Mouse (Mus musculus) olfactory bulb, adult 2 months (tissue): ENCODE measurements around the gene Gm10643. TPM values are rescaled to one million over a fixed set of nuclear protein-coding genes. Genes with fewer than 3 reads are reported as not detected.

ENCODE experiments used
- H3K27ac ChIP-seq: fragments of 200-500 bp; 2 replicates; pipeline ENCODE4 v1.5.1; 2012; ENCODE audit warnings: low read depth, low read length; ENCODE audit not compliant: insufficient read depth
- H3K4me1 ChIP-seq: fragments of 200-500 bp; 2 replicates; pipeline ENCODE4 v1.6.1; 2012; ENCODE audit warnings: low read length; ENCODE audit not compliant: control insufficient read depth, insufficient read depth
- H3K4me3 ChIP-seq: fragments of 200-500 bp; 2 replicates; pipeline ENCODE4 v1.5.1; 2012; ENCODE audit warnings: mild to moderate bottlenecking, low read depth, low read length, moderate library complexity; ENCODE audit not compliant: insufficient read depth
- CTCF ChIP-seq: fragments of 200-500 bp; IDR thresholded peaks from 2 replicates; pipeline ENCODE4 v1.5.1; 2012; ENCODE audit warnings: low read depth, mild to moderate bottlenecking, low read length, moderate library complexity; ENCODE audit not compliant: insufficient read depth
- POLR2A ChIP-seq: fragments of 200-500 bp; IDR thresholded peaks from 2 replicates; pipeline ENCODE4 v1.6.1; 2012; ENCODE audit warnings: mild to moderate bottlenecking, low read depth, low read length, moderate library complexity; ENCODE audit not compliant: insufficient read depth
- WGBS: fragments of 180-500 bp; shearing (Covaris S2); methylation state at CpG from one replicate; pipeline ENCODE4 v1.1.7; 2018; 5-methylcytosine and 5-hydroxymethylcytosine counted together
- polyA plus RNA-seq: library from polyadenylated mRNA; stranded (reverse); fragments of >200 nt; gene quantifications from 2 replicates; pipeline ENCODE4 v1.2.4, GENCODE M21; 2012; ENCODE audit warnings: low replicate concordance; ENCODE audit not compliant: missing spikeins, insufficient read depth, insufficient read length

The Gm10643 gene
- polyA plus RNA-seq, result not detected in 2 replicates

GRCm38 (mm10) chr8:84065037-84065436 lies at the start of gene Gm10643:
Gene Gm10643 (minus strand): TSS chr8:84065137.
- H3K27ac ChIP-seq, result peak within 1 kb of the TSS; percentile 90
- no peak for TF ChIP-seq CTCF
- TF ChIP-seq POLR2A, result no peak
- WGBS, result 97% methylated on average over 1 of the region's 1 CpGs
- H3K4me3 ChIP-seq, result peak within 1 kb of the TSS; percentile 82
- H3K4me1 ChIP-seq, result peaks cover 15% of the 10 kb centered on the region

GRCm38 (mm10) chr8:84106216-84107040 lies 41.5 kb upstream of the Gm10643 start:
- no peak overlapping the region for H3K4me3 ChIP-seq

GRCm38 (mm10) chr8:84105676-84106075 lies 40.7 kb upstream of the Gm10643 start:
- Histone ChIP-seq H3K4me3 (no peak overlapping the region), H3K4me1 (peaks cover 17% of the 10 kb centered on the region), H3K27ac (no peak overlapping the region)
- 83% methylated on average over 2 of the region's 2 CpGs for WGBS
- TF ChIP-seq POLR2A (no peak), CTCF (no peak)

More at GRCm38 (mm10) chr8:84106216-84107040, 41.5 kb upstream of the Gm10643 start:
- TF ChIP-seq POLR2A (no peak), CTCF (no peak)
- WGBS, result 96% methylated on average over 6 of the region's 6 CpGs
- H3K4me1 ChIP-seq, result peaks cover 17% of the 10 kb centered on the region
- H3K27ac ChIP-seq, result no peak overlapping the region

- TF ChIP-seq POLR2A (peak; percentile 55), CTCF (no peak)
- Histone ChIP-seq H3K4me3 (peak within 1 kb of the TSS; percentile 77), H3K4me1 (peaks cover 17% of the 10 kb centered on the region), H3K27ac (peak within 1 kb of the TSS; percentile 79)
- 6% methylated on average over 42 of the region's 42 CpGs for WGBS
These were observed 40.0 kb upstream of the Gm10643 start, which contains the start of gene Dcaf15 for GRCm38 (mm10) chr8:84104697-84105609. Gene Dcaf15 (minus strand): TSS chr8:84104768.

- peak overlapping the region; percentile 77 for H3K4me3 ChIP-seq
- H3K4me1 ChIP-seq, result peaks cover 17% of the 10 kb centered on the region
- TF ChIP-seq POLR2A (no peak), CTCF (0 out of 2 replicates have a peak, but pooled peaks have one; percentile 12)
- no peak overlapping the region for H3K27ac ChIP-seq
- WGBS, result under 1% methylated on average over 29 of the region's 29 CpGs
These were observed 39.3 kb upstream of the Gm10643 start for GRCm38 (mm10) chr8:84104221-84104620.

- Histone ChIP-seq H3K4me1 (peaks cover 17% of the 10 kb centered on the region), H3K27ac (no peak overlapping the region), H3K4me3 (peak overlapping the region; percentile 77)
- no peak for TF ChIP-seq POLR2A
- WGBS, result 29% methylated on average over 3 of the region's 3 CpGs
These were observed 38.7 kb upstream of the Gm10643 start for GRCm38 (mm10) chr8:84103601-84104000.

GRCm38 (mm10) chr8:84101476-84102270 lies 36.7 kb upstream of the Gm10643 start:
- H3K27ac ChIP-seq, result no peak overlapping the region
- WGBS, result 86% methylated on average over 25 of the region's 25 CpGs
- TF ChIP-seq POLR2A (no peak), CTCF (no peak)
- H3K4me3 ChIP-seq, result no peak overlapping the region
- peaks cover 17% of the 10 kb centered on the region for H3K4me1 ChIP-seq

- Histone ChIP-seq H3K4me1 (peaks cover 11% of the 10 kb centered on the region), H3K4me3 (no peak overlapping the region), H3K27ac (no peak overlapping the region)
- no peak for TF ChIP-seq POLR2A
- TF ChIP-seq CTCF, result no peak
- WGBS, result 90% methylated on average over 7 of the region's 7 CpGs
These were observed 33.4 kb upstream of the Gm10643 start for GRCm38 (mm10) chr8:84098376-84098775.
